Mouse (Mus musculus) layer of hippocampus, adult 2 months (tissue): ENCODE measurements around the gene Trp53i13. TPM values are rescaled to one million over a fixed set of nuclear protein-coding genes. Genes with fewer than 3 reads are reported as not detected.

Experiments used
- DNase-seq, 2 experiments: peaks; one replicate each; pipeline ENCODE4 v3.0.0; 2022; ENCODE audit warnings: low spot score in 2 of 2
- H3K27ac ChIP-seq: fragments of 200-600 bp; 2 replicates; pipeline ENCODE4 v1.8.1; 2022
- H3K4me3 ChIP-seq: fragments of 200-600 bp; 2 replicates; pipeline ENCODE4 v1.8.1; 2022; ENCODE audit warnings: mild to moderate bottlenecking
- CTCF ChIP-seq: fragments of 200-600 bp; conservative IDR thresholded peaks from 2 replicates; pipeline ENCODE4 v1.8.1; 2022; ENCODE audit warnings: antibody characterized with exemption, mild to moderate bottlenecking, moderate library complexity
- total RNA-seq, 2 experiments: library from RNA; stranded (reverse); gene quantifications; 2 replicates each; pipeline ENCODE4 v1.2.3; 2021

Gene Trp53i13
- total RNA-seq, 2 experiments from 2014 or later, result 5.7 to 7.4 TPM

DNA sequence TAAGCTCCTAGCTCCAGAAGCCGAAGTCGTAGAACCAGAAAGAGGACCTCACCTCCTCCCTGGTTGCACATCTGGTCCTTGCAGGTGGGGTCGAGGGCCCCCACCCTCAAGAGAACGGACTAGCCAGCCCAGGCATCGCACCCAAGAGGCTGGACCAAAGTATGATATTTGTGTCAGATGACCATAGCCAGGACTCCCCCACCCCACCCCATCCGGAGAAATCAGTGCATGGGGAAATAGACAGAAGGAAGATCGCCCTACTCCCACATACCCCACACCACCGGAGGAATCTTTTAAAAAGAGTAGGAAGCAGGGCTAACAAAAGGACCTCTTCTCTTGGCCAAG, 52.7 kb downstream of the Trp53i13 start:
- peak overlapping the region; percentile 64 for H3K4me3 ChIP-seq
- DNase-seq, result no peak
- 0 out of 2 replicates have a peak overlapping the region, but pooled peaks have one; percentile 18 for H3K27ac ChIP-seq
- TF ChIP-seq CTCF, result no peak

DNA sequence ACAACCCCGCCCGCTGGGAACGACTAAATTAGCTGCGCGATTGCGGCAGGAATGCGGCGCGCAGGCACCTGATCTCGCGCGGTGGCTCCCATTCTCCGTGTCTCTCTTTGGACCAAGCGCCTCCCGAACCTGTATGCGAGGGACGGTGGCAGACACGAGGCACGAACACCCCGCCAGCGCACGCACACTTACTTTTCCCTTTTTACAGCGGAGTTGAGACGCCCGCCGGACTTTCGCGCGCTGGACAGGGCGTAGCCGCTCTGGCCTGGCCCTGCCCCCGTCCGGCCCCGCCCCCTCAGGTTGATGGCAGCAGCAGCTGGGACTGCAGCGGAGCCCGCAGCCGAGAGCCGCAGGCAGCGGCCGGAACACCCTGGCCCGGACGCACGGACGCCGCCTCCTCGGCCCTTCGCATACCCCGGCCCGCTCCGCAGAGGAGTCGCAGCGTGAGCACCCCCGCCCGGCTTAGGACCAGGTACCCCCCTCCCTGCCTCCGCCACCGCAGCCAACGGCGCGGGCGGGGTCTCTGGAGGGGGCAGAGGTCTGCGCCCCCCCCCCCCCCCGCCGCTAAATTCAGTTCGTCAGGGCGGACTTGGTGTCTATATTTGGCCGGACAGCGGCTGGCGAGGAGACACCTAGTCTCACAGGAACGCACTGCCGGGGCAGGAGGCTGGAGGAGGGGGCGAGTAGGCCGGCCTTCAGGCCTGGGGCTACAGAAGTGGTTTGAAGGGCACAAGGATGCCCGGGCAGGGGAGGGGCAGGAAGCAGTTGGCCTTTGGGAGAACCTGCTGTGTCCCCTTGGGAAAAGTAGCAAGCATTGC, 53.3 kb downstream of the Trp53i13 start, which contains the start of gene Coro6:
Coro6 (plus strand) TSS at position 129 of the 818 bp plus-strand sequence.
- TF ChIP-seq CTCF, result no peak
- peak within 1 kb of the TSS; percentile 64 for H3K4me3 ChIP-seq
- 0 out of 2 replicates have a peak within 1 kb of the TSS, but pooled peaks have one; percentile 18 for H3K27ac ChIP-seq
- no peak for DNase-seq

DNA sequence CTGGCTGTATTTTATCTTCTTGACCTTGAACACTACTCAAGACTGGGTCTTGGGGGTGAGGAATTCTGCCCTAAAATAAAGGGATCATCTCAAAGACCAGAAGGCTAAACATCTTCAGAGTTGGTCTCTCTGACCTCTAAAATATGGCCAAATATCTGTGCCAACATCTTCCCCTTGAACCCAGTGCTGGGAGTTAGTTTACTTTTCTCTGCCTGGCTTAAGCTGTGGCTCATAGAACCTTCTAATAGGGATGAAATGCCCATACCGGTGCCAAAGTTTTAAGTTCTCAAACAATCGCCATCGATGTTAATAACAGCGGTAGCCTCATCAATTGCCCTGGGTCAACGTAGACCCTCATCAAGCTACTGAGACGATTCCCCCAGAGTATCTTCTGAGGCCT, 53.9 kb downstream of the Trp53i13 start:
- DNase-seq, result no peak
- no peak for TF ChIP-seq CTCF
- H3K4me3 ChIP-seq, result peak overlapping the region; percentile 64
- no peak overlapping the region for H3K27ac ChIP-seq

Other genes with a start within 250 kb of the Trp53i13 start
- gene Coro6, start 53.6 kb downstream of the Trp53i13 start, total RNA-seq, result 10 to 100 TPM; 12.7 to 14.1 TPM
- 10 to 100 TPM; 80.1 to 81.7 TPM for gene Ankrd13b, start 26.3 kb downstream of the Trp53i13 start, total RNA-seq
- 100 to 1,000 TPM; 295 to 316 TPM for gene Git1, start 22.4 kb downstream of the Trp53i13 start, total RNA-seq
- gene Abhd15, start 859 bp downstream of the Trp53i13 start, total RNA-seq, result 1 to 10 TPM; 1.4 to 1.7 TPM
- not detected for gene Gm10392, start 3.2 kb upstream of the Trp53i13 start, total RNA-seq
- 100 to 1,000 TPM; 112 to 114 TPM for gene Taok1, start 91.8 kb upstream of the Trp53i13 start, total RNA-seq
- 10 to 100 TPM; 68.4 to 83.7 TPM for gene Nufip2, start 170.2 kb upstream of the Trp53i13 start, total RNA-seq
- gene Cryba1, start 209.3 kb upstream of the Trp53i13 start, total RNA-seq, result not detected
- 100 to 1,000 TPM; 137 to 156 TPM for gene Myo18a, start 247.3 kb upstream of the Trp53i13 start, total RNA-seq